Mouse (Mus musculus) lung, postnatal 0 days (tissue): Measurements from ENCODE around the gene Fn1.

Experiments
- CTCF ChIP-seq: IDR thresholded peaks from 2 replicates; pipeline ENCODE4 v1.5.1; 2016; ENCODE audit warnings: antibody characterized with exemption, mild to moderate bottlenecking
- EP300 ChIP-seq: IDR thresholded peaks from 2 replicates; pipeline ENCODE4 v1.6.1; 2016; ENCODE audit warnings: antibody characterized with exemption, mild to moderate bottlenecking, control low read depth

GRCm38 (mm10) chr1:71590038-71590437, 63.0 kb downstream of the Fn1 start:
- TF ChIP-seq CTCF: no peak
- no peak for TF ChIP-seq EP300
